Mouse (Mus musculus): ENCODE results near the gene Atf1.

Atf1 gene

DNA sequence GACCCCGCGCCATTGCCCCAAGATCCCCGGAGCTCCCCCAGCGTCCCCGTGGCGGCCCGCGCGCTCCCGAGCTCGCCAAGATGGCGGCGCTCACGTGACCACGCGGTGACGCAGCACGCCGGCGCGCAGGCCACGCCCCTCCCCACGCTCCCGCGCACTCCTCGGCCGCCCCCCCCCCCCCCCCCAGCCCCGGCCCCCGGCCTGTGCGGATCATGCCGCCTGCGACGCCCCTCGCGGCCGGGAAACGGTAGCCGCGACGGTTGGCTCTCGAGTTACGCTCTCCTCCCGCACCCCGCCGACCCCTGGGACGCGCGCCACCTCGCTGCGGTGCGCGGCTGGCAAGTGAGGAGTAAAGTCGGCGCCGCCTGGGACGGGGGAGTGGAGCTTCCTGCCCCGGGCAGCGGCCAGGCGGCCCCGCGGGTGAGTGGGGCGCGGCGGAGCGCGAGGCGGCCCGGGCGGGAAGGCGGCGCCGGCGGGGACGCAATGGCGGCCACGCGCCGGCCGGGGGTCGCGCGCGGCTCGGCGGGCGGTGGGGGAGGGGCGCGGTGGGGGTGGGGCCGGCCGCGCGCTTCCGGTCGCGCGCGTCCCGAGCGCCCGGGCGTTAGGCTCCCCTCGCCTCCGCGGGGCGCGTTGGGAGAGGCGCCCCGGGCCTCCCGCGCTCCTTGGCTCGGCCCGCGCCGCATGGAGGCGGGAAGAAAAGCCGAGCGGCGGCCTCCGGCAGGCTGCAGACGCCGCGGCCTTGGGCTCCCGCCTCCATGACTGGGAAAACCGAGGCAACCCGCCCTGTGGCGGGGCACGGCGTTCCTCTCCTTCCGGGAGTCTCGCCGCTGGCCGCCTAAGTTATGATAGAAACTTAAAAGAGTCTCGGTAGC, at the start of gene Atf1:
Gene Atf1, plus strand, starts transcription at position 157 of the 872 bp plus-strand sequence.
- in situ Hi-C loops (cut with MboI, MseI) = no loop called here

DNA sequence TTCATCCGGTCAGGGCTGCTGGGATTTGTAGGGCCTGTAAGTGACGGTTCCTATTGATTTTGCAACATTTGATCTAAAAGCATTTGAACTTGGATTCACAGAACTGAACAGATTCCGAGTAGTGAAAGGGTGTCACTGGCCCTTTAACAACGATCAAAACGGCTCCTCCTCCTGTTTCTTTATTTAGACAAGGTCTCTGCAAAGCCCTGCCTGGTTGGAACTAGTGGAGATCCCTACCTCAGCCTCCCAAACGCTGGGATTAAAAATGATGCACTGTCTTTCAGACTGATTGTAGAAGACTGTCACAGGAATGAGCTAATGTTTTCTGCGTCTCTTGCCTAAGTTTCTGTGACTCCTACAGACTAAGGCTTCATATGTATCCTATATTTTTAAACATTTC, 49.1 kb upstream of the Atf1 start:
- in situ Hi-C loops (cut with MboI, MseI) = no loop called here

GRCm38 (mm10) chr15:100179685-100180084, 47.9 kb upstream of the Atf1 start:
- in situ Hi-C loops (cut with MboI, MseI) = no loop called here

- in situ Hi-C loops (cut with MboI, MseI) = no loop called here
These were observed 47.4 kb upstream of the Atf1 start for GRCm38 (mm10) chr15:100180221-100180620.

DNA sequence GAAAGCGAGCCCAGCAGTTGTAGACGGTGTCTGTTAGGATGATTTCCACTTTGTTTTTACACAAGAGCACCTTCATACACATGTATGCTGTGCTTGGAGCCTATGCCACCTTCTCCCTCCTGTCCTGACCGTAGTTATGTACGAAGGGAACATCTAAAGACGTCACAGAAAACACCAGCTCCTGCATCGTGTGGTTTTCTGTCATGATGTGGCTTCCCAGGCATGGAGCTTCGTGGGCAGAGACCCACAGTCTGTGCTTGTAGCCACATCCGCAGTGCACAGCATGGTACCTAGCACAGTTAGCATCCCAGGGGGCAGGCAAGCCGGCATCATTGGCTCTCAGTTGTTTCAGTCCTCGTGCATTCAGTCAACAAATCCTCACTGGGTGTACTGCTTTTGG, 45.8 kb upstream of the Atf1 start:
- in situ Hi-C loops (cut with MboI, MseI) = no loop called here

DNA sequence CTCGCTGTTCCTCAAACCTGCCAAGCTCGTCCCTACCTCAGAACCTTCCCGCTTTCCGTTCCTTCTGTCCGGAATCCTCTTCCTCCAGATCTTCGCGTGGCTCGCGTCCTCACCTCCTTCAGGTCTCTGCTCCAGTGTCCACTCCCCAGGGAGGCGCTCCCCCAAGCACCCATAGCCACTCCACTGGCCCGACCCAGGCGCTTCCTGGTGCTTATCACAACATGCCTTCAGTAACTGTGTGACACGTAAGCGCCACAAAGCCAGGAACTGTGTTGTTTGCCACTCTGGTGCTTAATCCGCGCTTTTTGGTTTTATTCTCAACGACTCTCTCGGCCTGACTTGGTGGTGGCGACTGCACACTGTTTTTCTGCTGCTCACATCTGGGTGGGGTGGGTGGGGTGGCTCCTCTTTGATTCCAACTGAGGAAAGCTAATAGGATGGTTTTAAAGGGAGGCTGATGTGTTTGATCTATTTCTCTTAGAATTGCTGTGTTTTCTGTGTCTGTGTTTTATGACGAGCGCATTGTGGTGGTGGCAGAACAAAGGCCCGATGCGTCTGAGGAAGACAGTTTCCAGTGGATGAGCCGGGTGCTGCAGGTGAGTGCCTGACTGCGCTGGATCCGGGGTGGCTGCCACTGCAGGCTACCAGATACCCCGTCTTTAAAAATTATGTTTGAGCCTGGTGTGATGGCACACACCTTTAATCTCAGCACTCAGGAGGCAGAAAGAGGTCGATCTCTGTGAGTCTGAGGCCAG, 44.9 kb upstream of the Atf1 start:
- in situ Hi-C loops (cut with MboI, MseI) = no loop called here

DNA sequence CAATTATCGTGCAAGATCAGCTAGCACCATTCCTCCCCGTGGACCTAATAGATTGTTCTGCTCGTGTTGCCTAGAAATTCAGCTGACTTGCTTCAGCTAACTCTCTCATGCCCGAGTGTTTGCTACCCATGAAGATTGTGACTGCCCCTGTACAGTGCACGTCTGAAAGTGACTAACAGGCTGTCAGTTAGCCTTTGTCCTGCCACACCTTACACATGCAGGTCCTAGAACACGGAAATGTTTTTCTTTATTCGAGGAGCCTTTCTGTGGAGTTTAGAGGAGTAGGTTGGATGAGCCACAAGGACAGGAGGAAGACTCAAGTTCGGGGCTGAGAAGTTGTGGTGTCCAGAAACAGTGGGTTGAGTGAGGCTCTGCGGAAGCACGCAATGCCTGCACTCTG, 44.1 kb upstream of the Atf1 start:
- in situ Hi-C loops (cut with MboI, MseI) = no loop called here

- in situ Hi-C loops (cut with MboI, MseI) = loop anchor here (5.0 kb wide), 1 partner anchor 37 kb away; no protein-coding TSS in a partner anchor
These were observed 42.7 kb upstream of the Atf1 start for GRCm38 (mm10) chr15:100184821-100185496.

- in situ Hi-C loops (cut with MboI, MseI) = loop anchor here (5.0 kb wide), 1 partner anchor 36 kb away; no protein-coding TSS in a partner anchor
These were observed 41.4 kb upstream of the Atf1 start for GRCm38 (mm10) chr15:100186234-100186633.

DNA sequence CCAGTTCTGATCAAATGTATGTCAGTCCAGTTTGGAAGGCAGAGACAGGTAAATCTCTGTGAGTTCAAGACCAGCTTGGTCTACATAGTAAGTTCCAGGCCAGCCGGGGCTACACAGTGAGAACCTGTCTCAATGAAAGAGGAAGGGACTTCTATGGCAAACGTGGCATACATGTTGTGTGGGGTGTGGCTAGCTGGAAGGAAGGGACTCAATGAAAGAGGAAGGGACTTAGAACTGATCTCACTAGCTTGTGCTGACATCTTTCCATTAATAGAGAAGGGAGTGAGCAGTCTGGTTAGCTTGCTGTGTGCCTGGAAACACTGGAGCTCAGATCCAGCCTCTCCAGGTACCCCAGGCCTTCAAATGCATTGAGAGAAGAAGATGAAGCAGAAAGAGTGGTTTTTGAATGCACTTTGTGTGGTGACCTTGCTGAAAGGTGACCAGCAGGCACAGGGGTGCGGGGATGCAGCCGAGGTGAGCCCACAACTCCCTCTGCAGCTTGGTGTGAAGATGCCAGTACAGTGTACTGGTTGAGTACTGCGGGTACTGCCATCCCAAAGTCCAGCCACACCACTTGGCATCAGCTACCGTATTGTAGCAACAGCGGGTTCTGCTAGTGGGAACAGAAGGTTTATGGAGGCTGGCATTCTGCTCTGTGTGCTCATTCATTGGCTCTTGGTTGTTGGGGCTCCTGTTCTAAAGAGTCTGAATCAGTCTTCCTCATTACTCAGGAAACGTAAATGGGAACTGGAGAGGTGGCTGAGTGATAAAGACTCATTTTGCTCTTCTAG, 40.5 kb upstream of the Atf1 start:
- in situ Hi-C loops (cut with MboI, MseI) = loop anchor here (5.0 kb wide), 1 partner anchor 35 kb away; no protein-coding TSS in a partner anchor

DNA sequence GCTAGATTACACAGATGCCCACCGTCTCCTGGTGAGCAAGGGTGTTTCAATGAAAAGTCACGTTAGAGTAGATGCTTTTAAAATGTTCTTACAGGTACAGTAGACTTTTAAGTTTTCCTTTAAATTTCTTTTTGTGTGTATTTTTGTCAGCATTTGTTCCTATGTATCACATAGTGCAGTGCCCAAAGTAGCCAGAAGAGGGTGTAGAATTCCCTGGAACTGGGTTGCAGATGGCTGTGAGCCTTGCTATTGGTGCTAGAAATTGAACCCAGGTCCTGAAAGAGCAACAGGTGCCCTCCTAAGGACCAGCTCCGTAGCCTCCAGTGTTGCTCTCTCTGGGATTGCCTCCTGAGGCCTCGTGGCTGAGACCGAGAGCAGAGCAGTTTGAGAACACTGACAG, 39.1 kb upstream of the Atf1 start:
- in situ Hi-C loops (cut with MboI, MseI) = loop anchor here (5.0 kb wide), 1 partner anchor 34 kb away; no protein-coding TSS in a partner anchor

GRCm38 (mm10) chr15:100188962-100189404, 38.6 kb upstream of the Atf1 start:
- in situ Hi-C loops (cut with MboI, MseI) = loop anchor here (5.0 kb wide), 1 partner anchor 33 kb away; no protein-coding TSS in a partner anchor

DNA sequence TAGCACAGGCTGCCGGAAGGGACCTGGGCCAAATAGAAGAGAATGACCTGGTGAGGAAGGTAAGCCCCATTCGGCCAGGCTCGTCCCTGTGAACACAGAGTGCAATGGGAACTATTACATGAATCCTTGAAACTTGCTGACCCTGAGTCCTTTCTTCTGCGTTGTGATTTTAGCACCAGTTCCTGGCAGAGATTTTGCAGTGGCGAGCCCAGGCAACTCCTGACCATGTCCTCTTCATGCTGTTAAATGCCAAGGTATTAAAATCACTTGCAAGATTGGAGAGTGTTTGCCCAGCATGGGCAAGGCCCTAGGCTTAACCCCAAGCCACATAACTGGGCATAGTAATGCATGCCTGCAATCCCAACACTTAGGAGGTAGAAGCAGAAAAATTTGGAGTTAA, 37.5 kb upstream of the Atf1 start:
- in situ Hi-C loops (cut with MboI, MseI) = no loop called here

- in situ Hi-C loops (cut with MboI, MseI) = no loop called here
These were observed 28.5 kb upstream of the Atf1 start for GRCm38 (mm10) chr15:100198983-100199745.

- in situ Hi-C loops (cut with MboI, MseI) = no loop called here
These were observed 27.8 kb upstream of the Atf1 start for GRCm38 (mm10) chr15:100199790-100200189.

DNA sequence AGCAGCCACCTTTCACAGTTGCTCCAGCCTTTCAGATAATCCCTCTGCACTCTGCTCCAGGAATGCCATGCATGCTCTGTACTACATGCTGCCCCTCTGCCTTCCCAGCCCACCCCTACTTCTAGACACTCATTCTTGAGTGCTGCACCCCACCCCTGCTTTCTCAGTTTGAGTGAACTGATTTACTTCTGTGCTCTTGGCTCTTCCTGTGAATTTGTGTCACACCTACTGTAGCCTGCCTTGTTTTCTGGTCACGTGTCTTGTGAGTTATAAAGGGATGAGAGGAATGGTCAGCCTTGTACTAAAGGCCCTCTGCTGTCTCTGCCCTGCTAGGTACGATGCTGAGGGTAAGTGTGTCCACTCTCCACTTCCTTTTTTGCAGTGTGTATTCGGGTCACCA, 25.8 kb upstream of the Atf1 start:
- in situ Hi-C loops (cut with MboI, MseI) = no loop called here

GRCm38 (mm10) chr15:100202431-100203015, 25.1 kb upstream of the Atf1 start:
- in situ Hi-C loops (cut with MboI, MseI) = no loop called here

DNA sequence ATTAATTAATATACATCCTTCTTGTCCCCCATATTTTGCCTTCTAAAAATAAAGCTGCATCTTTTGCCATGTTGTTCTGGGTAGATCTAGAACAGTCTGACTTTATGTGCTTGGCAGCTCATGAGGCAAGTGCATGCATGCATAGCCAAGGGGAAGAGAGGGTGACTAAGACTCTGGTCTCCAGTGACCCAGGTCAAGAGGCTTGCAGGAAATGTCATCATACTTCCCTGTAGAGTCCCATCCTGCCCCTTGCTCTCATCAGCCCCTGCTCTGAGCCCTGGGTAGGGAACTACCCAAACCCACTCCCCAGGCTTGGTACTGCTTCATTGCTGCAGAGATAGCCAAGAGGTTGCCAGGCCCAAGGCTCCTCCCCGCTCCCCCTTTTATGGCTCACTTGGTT, 23.0 kb upstream of the Atf1 start:
- in situ Hi-C loops (cut with MboI, MseI) = no loop called here

DNA sequence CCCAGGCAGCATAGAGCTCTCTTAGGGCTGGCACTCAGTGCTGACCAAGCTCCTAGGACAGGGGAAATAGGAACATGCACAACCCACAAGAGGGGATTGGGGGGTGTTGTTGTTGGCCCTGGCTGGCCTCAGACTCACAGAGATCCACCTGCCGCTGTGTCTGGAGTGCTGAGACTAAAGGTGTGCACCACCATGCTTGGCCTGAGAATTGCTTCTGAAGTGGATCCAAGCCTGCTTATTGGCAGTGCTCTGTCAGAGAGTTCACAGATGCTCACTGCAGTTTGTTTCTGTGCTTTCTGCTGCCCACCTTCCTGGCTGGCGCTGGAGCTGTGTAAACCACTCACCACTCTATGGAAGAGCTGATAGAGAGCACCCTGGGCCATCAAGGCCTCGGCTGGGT, 17.6 kb upstream of the Atf1 start:
- in situ Hi-C loops (cut with MboI, MseI) = no loop called here

DNA sequence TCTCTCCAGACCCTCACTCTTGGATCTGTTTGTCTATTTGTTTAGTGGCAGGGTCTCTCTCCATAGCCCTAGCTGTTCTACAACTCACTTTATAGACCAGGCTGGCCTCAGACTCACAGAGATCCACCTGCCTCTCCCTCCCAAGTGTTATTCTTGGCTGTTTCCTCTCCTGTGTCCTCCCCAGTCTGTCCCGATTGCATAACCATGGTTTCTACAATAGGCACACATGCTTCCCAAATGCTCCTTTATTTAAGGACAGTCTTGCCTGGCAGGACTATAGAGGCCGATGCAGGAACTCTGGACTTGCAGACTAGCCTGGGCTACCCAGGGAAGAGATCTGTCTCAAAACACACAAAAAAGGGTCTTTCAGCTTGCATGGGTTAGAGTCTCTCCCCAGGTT, 14.3 kb upstream of the Atf1 start:
- in situ Hi-C loops (cut with MboI, MseI) = no loop called here

Measured in regulatory T cell (primary cell).